Mouse (Mus musculus) neural tube, embryonic 11.5 days (tissue): ENCODE measurements around the gene Slc17a5. TPM values are rescaled to one million over a fixed set of nuclear protein-coding genes. Genes with fewer than 3 reads are reported as not detected.

ENCODE experiments used
- ATAC-seq: fragments of 200-750 bp; cut with Nextera tagmentation; 2 replicates; pipeline ENCODE4 v1.8.0; 2017; ENCODE audit warnings: moderate number of reproducible peaks, mild to moderate bottlenecking, moderate TSS enrichment, moderate library complexity; ENCODE audit not compliant: insufficient read depth, low FRiP score, low TSS enrichment
- DNase-seq: peaks from one replicate; pipeline ENCODE4 v3.0.0-alpha.2; 2015; ENCODE audit warnings: low spot score
- H3K27ac ChIP-seq: fragments of 300-500 bp; sonication (generic); 2 replicates; pipeline ENCODE4 v1.5.1; 2014; ENCODE audit warnings: low read depth, mild to moderate bottlenecking, low read length
- H3K27me3 ChIP-seq: fragments of 300-500 bp; sonication (generic); 2 replicates; pipeline ENCODE4 v1.6.1; 2014; ENCODE audit warnings: mild to moderate bottlenecking, low read length, mixed read lengths; ENCODE audit not compliant: control insufficient read depth, insufficient read depth
- H3K36me3 ChIP-seq: fragments of 300-500 bp; sonication (generic); 2 replicates; pipeline ENCODE4 v1.6.1; 2014; ENCODE audit warnings: mild to moderate bottlenecking, low read length, moderate library complexity, mixed read lengths; ENCODE audit not compliant: control insufficient read depth, insufficient read depth
- H3K4me1 ChIP-seq: fragments of 300-500 bp; sonication (generic); 2 replicates; pipeline ENCODE4 v1.6.1; 2014; ENCODE audit warnings: low read length, mixed read lengths; ENCODE audit not compliant: control insufficient read depth, insufficient read depth
- H3K4me2 ChIP-seq: fragments of 300-500 bp; sonication (generic); 2 replicates; pipeline ENCODE4 v1.6.1; 2014; ENCODE audit warnings: low read depth, mild to moderate bottlenecking, moderate library complexity
- H3K4me3 ChIP-seq: fragments of 300-500 bp; sonication (generic); 2 replicates; pipeline ENCODE4 v1.5.1; 2014; ENCODE audit warnings: low read depth, low read length
- H3K9ac ChIP-seq: fragments of 300-500 bp; sonication (generic); 2 replicates; pipeline ENCODE4 v1.6.1; 2014; ENCODE audit warnings: mild to moderate bottlenecking, low read length
- H3K9me3 ChIP-seq: fragments of 300-500 bp; sonication (generic); 2 replicates; pipeline ENCODE4 v1.6.1; 2016; ENCODE audit warnings: low read length; ENCODE audit not compliant: control insufficient read depth
- WGBS: fragments of 180-500 bp; shearing (Covaris S2); extraction: QIAGEN DNeasy Blood & Tissue Kit; methylation state at CpG from one replicate; pipeline ENCODE4 v1.1.7; 2014; 5-methylcytosine and 5-hydroxymethylcytosine counted together
- polyA plus RNA-seq: library from polyadenylated mRNA; unstranded; fragments of >200 nt; fragmentation: Nextera tagmentation; extraction: Ambion mirVana; gene quantifications from 2 replicates; pipeline ENCODE4 v1.2.1, GENCODE M21; 2014

Gene Slc17a5
- polyA plus RNA-seq: 10.6 and 11.5 TPM in 2 replicates

GRCm38 (mm10) chr9:78587914-78588313, at the start of gene Slc17a5:
Gene Slc17a5 (minus strand): TSS chr9:78588041.
- Histone ChIP-seq H3K4me2 (peak within 1 kb of the TSS; percentile 56), H3K27ac (peak within 1 kb of the TSS; percentile 53; the same call in 1 of the 2 replicates), H3K9me3 (no peaks in the 10 kb centered on the region), H3K4me1 (no peaks in the 10 kb centered on the region), H3K36me3 (no peaks in the 10 kb centered on the region), H3K9ac (peak within 1 kb of the TSS; percentile 63), H3K4me3 (peak within 1 kb of the TSS; percentile 67), H3K27me3 (no peaks in the 10 kb centered on the region)
- WGBS: under 1% methylated on average over 27 of the region's 27 CpGs
- ATAC-seq (peak; percentile 98), DNase-seq (peak; percentile 97)

- no peaks in the 10 kb centered on the region for H3K9me3 ChIP-seq
- no peaks in the 10 kb centered on the region for H3K36me3 ChIP-seq
- no peaks in the 10 kb centered on the region for H3K27me3 ChIP-seq
- no peak overlapping the region for H3K4me3 ChIP-seq
- H3K4me1 ChIP-seq: no peaks in the 10 kb centered on the region
- no peak overlapping the region for H3K27ac ChIP-seq
- ATAC-seq: no peak
- H3K9ac ChIP-seq: no peak overlapping the region
- 91% methylated on average over 3 of the region's 3 CpGs for WGBS
- H3K4me2 ChIP-seq: no peak overlapping the region
- no peak for DNase-seq
Measured at GRCm38 (mm10) chr9:78633976-78634375, 46.1 kb upstream of the Slc17a5 start.

GRCm38 (mm10) chr9:78631755-78632434, 44.1 kb upstream of the Slc17a5 start:
- H3K9ac ChIP-seq: no peak overlapping the region
- H3K4me1 ChIP-seq: no peaks in the 10 kb centered on the region
- H3K27ac ChIP-seq: no peak overlapping the region
- DNase-seq (no peak), ATAC-seq (no peak)
- no peaks in the 10 kb centered on the region for H3K27me3 ChIP-seq
- H3K9me3 ChIP-seq: no peaks in the 10 kb centered on the region
- no peak overlapping the region for H3K4me3 ChIP-seq
- H3K36me3 ChIP-seq: no peaks in the 10 kb centered on the region
- no peak overlapping the region for H3K4me2 ChIP-seq
- WGBS: 82% methylated on average over 6 of the region's 6 CpGs

GRCm38 (mm10) chr9:78629991-78630390, 42.1 kb upstream of the Slc17a5 start:
- Histone ChIP-seq H3K27ac (no peak overlapping the region), H3K36me3 (no peaks in the 10 kb centered on the region), H3K4me2 (no peak overlapping the region), H3K27me3 (no peaks in the 10 kb centered on the region), H3K4me3 (no peak overlapping the region), H3K4me1 (no peaks in the 10 kb centered on the region), H3K9me3 (no peaks in the 10 kb centered on the region), H3K9ac (no peak overlapping the region)
- DNase-seq: no peak
- WGBS: 49% methylated on average over 6 of the region's 6 CpGs
- no peak for ATAC-seq

- Histone ChIP-seq H3K4me3 (no peak overlapping the region), H3K27me3 (no peaks in the 10 kb centered on the region), H3K9me3 (no peaks in the 10 kb centered on the region), H3K36me3 (no peaks in the 10 kb centered on the region), H3K27ac (no peak overlapping the region), H3K4me2 (no peak overlapping the region), H3K4me1 (no peaks in the 10 kb centered on the region), H3K9ac (no peak overlapping the region)
- WGBS: 87% methylated on average over 10 of the region's 10 CpGs
- ATAC-seq (no peak), DNase-seq (no peak)
Measured at GRCm38 (mm10) chr9:78623301-78623747, 35.5 kb upstream of the Slc17a5 start.

- no peak for ATAC-seq
- 86% methylated on average over 9 of the region's 9 CpGs for WGBS
- H3K9ac ChIP-seq: no peak overlapping the region
Measured at GRCm38 (mm10) chr9:78619285-78619684, 31.4 kb upstream of the Slc17a5 start.

GRCm38 (mm10) chr9:78615401-78616021, 27.7 kb upstream of the Slc17a5 start, which contains the start of gene Cd109:
Gene Cd109 (plus strand): TSS chr9:78615546.
- no peaks in the 10 kb centered on the region for H3K4me1 ChIP-seq
- H3K27ac ChIP-seq: no peak within 1 kb of the TSS
- peak within 1 kb of the TSS; percentile 57 for H3K4me3 ChIP-seq
- under 1% methylated on average over 43 of the region's 43 CpGs for WGBS
- no peaks in the 10 kb centered on the region for H3K27me3 ChIP-seq
- ATAC-seq: peak; percentile 84
- H3K36me3 ChIP-seq: no peaks in the 10 kb centered on the region
- H3K9ac ChIP-seq: peak within 1 kb of the TSS; percentile 76
- peak; percentile 75 for DNase-seq
- peak within 1 kb of the TSS; percentile 98 for H3K4me2 ChIP-seq
- H3K9me3 ChIP-seq: no peaks in the 10 kb centered on the region

More at GRCm38 (mm10) chr9:78619285-78619684, 31.4 kb upstream of the Slc17a5 start:
- Histone ChIP-seq H3K4me1 (no peaks in the 10 kb centered on the region), H3K4me3 (no peak overlapping the region), H3K36me3 (no peaks in the 10 kb centered on the region), H3K4me2 (no peak overlapping the region), H3K27me3 (no peaks in the 10 kb centered on the region), H3K27ac (no peak overlapping the region), H3K9me3 (no peaks in the 10 kb centered on the region)
- DNase-seq: no peak

- H3K4me2 ChIP-seq: no peak overlapping the region
- no peak for DNase-seq
- 59% methylated on average over 6 of the region's 6 CpGs for WGBS
Measured at GRCm38 (mm10) chr9:78614201-78614600, 26.4 kb upstream of the Slc17a5 start.

More at GRCm38 (mm10) chr9:78614201-78614600, 26.4 kb upstream of the Slc17a5 start:
- no peaks in the 10 kb centered on the region for H3K9me3 ChIP-seq
- ATAC-seq: no peak
- no peak overlapping the region for H3K27ac ChIP-seq
- H3K4me3 ChIP-seq: no peak overlapping the region
- no peaks in the 10 kb centered on the region for H3K4me1 ChIP-seq
- no peaks in the 10 kb centered on the region for H3K27me3 ChIP-seq
- no peaks in the 10 kb centered on the region for H3K36me3 ChIP-seq
- no peak overlapping the region for H3K9ac ChIP-seq
